Mouse (Mus musculus) c-Kit-positive CD71-positive TER-119-negative erythroid progenitor cells, embryonic 14.5 days (primary cell): ENCODE data around the gene Rbm20.

Source experiments
- DNase-seq: peaks from one replicate; pipeline ENCODE4 v3.0.0-alpha.2; 2013; ENCODE audit warnings: low read depth

Rbm20 gene

DNA sequence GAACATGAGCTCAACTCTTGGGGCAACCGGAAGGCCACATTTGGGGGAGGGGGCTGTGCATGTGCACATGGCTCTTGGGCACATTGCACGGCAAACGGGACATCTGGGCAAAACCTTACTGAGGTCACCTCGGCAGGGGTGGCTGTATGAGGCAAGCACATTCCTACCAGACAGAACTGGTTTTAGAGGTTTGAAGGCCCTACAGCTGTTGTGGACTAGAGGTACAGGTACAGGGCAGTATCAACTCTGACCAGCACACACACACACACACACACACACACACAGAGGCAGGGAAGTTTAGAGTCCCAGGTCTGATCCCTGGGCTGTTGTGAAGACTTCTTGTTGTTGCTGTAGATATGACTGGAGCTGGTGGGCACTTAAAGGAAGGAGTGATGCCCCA lies 138.6 kb downstream of the Rbm20 start:
- DNase-seq = no peak

DNA sequence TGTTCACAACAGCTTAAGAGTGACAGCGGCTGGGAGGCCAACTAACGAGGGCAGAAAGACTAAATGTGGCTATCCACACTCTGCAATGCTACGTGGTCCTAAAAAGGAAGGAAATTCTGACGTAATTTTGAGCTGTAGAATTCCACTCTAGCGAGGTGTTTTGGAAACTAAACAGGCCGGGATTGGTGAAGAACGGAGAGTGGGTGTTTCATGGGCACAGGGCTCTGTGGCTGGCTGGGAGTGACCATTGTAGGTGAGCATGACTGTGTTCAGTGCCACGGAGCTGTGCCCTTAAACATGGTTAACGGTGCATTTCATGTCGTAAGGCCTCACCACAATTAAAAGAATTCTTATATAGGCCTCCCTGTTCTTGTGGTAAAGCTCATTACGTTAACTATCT lies 139.1 kb downstream of the Rbm20 start:
- no peak for DNase-seq

DNA sequence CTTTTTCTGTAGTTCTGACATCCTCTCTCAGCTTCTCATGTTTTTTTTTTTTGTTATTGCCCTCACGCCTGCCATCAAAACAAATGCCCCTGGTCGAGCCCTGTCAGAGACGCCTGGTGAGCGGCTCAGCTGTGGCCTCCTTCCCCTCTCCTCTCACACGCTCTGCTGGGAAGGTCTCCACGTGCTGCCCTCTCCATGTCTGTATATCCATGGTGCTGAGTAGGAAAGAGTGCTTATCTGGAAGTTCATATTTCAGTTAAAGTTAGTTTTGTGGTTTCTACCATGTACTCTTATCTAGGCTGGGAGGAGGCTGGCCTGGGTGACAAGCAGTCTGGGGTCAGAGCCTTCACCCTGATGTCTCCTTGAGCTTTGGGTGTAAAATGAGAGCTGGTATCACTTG lies 142.2 kb downstream of the Rbm20 start:
- no peak for DNase-seq

DNA sequence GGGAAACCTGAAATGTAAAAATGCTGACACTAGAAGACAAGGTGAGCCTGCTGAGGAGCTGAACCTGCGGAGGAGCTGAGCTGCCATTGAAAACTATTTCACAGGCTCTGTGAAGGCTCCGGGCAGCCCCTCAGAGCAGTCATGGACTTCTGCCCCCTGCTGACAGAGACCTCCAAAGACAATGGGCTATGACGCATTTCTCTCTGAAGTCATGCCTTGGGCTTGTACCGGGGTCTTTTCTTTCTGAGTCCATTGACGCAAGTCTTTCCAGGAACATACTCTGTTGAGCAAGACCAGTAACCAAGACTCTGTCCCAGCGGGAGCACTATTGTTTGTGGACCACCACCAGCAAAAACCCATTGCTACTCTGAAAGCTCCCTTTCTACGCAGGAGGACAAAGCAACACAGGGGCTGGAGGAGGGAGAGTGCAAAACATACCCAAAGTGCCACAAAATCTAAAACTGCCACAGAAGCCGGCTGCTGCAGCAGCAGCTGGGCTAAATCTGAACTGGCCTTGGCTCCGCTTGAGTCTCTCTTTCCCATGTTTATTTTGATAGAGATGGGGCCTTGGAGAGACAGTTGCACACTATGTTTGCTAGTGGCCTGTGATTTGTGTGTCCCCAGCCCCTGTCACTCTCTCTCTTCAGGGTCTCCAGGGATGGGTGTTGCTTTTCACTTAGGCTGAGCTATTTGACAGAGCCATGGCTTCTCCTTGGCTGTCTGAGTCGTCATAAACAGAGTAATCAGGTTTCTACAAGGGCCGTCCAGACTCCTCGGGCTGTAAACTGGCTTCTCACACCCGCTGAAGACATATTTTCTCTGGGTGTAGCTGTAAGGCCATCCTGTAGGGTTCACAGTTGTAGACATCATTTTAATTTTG lies 144.4 kb downstream of the Rbm20 start:
- DNase-seq = no peak

DNA sequence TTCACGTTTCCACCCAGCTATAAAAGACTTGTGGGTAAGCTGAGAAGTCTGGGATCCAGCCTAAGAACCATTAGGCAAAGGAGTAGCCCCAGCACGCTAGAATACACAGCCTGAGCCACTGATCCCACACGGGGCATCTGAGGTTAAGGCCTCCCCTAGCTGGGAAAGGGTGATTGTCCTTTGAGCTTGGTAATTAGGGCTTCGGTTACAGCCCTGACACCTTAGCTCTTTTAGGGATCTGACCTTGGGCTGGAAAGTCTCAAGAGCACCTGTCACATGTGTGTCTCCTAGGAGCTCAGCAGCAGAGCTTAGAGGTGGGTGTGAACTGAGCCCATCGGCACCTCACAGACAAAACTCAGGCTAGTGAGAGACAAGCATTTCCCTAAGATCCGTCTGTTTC lies 146.7 kb downstream of the Rbm20 start:
- DNase-seq = no peak

DNA sequence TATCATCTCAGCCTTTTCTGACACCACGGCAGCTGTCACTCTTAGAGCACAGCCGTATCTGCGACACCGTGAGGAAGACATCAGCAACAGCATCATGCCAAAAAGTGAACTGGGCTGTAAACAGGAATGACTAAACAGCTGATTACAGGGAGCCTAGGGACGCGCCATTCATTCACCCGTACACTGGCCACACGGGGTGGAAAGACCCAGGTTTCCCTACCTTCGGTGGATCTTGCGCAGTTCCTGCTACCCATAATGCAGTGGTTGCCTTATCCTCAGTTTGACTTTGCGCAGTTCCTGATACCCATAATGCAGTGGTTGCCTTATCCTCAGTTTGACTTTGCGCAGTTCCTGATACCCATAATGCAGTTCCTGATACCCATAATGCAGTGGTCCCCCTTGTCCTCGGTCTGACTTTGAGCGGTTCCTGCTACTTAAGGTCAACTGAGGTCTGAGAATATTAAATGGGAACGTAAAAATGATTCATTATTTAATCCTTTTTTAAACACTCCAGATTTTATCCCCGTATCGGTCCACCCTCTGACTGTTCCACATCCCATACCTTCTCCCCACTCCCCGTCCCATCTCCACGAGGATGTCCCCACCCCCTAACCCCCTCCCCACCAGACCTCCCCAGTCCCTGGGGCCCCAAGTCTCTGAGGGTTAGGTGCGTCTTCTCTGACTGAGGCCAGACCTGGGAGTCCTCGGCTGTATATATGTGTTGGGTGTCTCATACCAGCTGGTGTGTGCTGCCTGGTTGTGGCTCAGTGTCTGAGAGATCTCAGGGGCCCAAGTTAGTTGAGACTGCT lies 148.0 kb downstream of the Rbm20 start:
- DNase-seq = no peak

DNA sequence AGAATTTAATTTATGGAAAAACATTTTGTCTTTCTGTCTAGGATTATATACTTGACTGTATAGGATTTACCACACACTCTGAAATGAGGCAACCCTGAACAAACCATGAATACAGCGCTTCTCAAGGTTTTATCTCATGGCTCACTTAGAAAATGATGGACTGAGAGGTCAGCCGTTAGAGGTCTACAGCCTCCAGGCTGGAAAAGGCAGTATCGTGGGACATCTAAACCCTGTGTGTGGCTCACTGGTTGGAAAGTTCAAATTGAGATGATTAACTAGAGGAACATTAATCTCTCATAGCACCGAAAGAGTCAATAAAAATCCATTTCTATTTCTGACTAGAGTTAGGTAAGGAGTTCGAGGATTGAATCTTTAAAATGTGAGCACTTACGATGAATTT lies 152.9 kb downstream of the Rbm20 start:
- DNase-seq = no peak

DNA sequence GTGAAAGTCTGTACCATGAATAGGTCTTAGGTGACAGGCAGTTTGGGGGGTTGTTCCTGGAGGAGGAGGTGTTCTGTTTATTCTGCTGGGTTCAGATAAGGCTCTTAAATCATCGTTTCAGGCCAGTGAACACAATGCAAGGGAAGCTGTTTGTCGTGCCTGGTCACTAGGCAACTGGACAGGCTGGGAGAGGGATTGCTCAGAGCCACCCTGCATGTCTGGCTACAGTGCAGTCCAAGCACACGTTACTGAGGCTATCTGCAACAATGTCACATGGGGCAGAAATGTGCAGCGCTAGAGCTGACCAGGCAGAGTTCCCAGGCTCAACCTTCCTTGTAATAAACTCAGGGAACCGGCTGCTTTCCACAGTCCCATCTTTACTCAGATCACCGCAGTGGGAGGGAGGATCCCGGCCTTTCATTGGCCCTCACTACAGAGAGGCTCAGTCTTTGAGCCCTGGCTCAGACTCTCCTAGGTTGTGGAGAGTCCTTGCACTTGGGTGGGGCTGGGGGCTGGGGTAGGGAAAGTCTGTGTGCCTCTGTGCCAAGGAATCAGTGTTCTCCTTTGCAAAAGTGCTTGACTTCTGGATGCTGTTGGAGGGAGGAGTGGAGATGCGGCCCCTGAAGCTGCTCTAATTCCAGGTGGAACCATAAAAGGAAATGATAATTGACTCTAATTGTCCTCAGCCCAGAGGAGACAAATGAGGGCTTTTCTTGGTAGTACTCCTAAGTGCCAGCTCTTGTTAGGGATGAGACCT lies 153.5 kb downstream of the Rbm20 start:
- no peak for DNase-seq

DNA sequence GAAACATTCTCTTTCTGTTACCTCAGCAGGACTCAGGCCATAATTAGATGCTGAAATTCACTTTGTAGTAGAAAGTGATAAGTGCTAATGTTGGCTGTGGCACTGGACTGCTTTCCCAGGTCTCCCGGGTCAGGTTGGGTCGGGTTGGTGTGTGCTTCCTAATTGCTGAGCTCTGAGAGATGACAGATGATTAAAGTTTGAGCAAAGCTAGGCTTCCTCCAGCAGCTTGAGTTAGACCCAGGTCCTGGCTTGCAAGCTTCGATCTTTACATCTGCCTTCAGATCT lies 154.0 kb downstream of the Rbm20 start:
- no peak for DNase-seq

DNA sequence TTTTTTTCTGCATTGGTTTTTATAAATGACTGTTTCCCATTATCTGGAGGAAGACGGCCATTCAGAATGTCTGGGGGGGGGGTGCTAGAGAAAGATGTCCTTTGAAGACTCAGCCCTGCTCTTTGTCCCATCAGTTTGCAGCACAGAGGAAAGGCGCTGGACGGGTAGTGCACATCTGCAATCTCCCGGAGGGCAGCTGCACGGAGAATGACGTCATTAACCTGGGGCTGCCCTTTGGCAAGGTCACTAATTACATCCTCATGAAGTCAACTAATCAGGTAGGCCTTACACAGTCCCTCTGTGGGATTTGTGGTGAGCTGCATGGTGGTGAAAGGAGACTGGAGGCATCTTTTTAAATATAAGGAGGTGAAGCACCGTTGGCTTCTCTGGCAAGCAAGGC lies 155.4 kb downstream of the Rbm20 start:
- DNase-seq = no peak

DNA sequence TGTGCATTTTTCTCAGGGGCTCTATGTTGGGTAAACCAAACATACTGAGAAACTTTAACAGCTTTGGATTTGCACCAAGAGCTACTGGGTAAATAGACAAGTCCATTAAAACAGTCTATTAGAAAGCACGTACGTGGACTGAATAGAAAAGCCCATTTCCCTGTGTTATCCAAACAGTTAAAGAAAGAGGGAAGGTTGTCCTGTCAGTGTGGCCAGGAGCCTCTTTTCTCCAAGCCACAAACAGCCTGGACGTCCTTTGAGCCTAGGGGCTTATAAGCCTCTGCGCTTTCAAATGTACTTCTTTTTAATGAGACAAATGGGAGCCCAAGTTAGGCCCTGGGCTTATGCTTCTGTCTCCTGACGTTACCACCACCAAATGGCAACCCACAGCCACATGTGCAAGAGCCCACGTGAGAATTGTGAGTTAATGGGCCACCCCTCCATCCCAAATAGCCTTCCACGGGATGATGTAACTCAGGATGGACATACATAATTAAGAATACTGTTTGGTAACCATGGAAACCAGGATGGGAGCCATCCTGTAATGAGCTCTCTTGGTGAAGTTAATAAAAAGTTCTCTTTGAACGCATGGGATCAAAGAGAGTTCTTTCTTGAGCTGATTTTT lies 156.8 kb downstream of the Rbm20 start:
- no peak for DNase-seq

DNA sequence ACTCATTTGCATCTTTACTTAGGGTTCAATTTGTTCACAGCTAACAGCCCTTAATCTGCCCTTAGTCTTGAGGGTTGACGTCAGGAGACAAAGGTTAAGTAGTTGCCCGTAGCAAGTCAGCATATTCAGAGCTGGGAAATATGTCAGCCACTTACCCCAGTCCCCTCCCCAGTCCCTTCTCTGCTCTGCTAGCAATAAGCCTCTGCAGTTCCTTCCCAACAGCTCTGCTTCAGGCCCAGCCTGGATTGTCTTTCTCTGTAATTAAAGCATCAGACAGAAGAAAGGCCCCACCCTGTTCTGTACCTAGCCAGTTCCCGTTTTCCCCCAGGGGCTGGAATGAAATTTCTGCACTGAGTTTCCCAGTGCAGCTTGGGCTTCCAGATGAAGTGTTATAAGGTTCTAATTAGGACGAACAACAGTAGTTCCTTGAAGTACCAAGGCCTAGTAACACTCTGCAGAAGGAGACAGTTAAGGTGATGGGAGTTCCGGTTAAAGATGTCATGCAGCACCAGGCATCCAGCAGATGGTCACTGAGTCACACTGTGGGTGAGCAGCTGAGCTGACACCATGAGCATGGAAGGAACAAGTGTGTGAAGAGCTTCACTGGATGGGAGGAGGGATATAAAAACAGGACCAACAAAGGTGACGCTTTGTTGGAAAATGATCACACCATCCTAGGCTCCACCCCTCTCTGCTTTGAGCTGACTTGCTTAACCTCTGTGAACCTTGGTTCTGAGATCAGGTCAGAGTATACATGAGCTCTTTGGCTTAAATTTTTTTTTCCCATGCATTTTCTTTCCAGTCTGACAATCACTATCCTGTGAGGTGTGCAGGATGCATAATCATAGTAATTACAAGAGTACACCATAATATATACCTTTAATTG lies 159.7 kb downstream of the Rbm20 start:
- DNase-seq = no peak

DNA sequence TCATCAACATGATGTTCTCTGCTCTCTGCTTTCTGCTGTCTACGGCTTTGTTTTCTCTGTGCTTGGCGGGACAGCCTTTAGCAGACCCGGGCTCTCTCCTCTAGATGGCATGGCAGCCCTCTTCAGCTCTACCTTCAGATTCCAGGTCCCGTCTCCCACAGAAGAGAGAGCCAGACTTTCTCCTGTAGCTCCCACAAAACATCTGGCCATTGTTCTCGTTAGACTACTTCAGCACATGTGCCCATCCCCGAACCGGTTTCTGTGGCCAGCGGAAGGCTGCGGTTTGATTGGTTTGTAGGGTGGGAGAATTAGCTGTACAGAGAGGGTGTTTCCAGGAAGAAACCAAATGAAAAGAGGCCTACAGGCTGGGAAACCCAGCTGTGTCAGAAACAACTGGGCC lies 161.7 kb downstream of the Rbm20 start:
- no peak for DNase-seq

DNA sequence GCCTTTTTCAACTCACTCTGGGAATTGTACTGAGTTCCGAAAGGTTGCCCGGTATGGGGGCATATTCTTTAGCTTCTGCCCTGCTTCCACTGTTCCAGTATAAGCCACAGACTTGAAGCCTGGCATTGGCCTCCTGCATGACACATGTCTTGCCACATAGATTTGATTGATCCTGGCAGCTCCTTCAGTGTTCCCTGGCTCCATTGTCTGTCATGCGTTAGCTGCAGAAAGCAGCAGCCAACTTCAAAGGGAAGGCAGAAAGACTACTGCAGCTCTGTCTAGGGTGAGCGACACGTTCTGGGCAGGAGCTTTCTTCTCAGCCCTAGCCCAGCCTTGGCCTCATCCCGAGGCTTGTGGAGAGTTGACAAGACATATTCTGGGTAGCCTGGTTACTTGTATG lies 162.7 kb downstream of the Rbm20 start:
- no peak for DNase-seq

DNA sequence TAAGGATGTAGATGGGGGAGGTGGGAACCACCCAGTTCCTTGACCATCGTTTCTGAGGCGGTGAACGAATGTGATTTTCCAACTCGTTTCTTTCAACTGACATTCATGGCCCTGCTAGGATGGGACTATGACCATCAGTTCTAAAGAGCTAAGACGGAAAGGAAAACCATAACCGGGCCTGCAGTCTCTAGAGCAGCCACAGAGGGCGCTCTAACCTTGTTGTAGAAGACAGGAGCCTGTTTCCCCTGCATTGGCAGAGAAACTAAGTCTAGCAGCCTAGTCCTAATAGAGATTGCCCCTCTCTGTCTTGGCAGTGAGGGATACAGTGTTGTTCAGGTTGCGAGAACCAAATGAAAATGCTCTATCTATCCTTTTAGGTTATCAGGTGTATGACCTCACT lies 164.8 kb downstream of the Rbm20 start:
- no peak for DNase-seq

DNA sequence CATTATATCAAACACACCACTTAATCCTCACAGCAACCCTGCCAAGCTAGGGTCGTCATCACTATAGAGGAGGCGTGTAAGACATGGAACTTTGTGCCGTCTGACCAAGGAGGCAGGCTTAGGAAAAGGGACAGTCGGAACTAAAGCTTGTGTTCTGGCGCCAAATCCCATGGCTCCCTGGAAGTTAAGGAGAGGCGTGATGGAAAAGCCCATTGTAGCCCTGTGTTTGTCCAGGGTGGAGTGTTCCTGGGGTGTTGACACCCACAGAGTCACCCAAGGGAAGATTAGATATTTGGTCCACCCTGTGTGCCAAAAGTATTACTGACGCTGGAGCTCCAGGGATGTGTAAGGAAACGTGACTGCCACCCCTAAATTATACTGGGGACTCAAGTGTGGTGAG lies 166.9 kb downstream of the Rbm20 start:
- no peak for DNase-seq

DNA sequence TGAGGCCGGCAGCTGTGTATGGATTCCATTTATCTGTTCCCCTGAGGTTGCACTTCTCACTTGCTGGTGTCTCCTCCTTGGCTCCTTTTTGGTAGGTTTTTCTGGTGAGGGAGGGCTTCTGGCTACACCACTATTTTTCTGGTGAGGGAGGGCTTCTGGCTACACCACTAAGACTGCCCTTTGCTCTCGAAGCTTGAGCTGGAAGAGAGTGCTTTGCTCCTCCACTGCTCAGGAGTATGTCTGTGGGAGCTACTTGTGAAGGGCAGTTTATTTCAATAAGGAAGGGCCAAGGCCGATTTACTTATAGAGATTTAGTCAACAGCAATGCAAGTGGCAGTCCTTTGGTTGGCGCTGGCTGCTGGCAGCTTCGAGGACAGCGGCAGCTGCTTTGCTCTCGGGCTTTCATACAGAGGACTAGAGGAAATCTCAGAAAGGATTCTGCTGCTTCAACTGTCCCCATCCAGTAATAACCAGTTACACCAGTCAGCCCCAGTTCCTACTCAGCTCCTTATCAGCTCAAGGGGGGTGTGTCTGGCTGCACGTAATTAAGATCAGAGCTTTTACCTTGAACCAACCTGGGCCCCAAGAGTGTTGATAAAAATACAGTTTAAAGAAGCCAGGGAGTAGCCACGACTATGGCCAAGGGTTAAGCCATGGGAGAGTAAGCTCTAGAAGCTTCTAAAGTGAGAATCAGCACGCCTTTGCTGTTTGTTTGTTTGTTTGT lies 171.3 kb downstream of the Rbm20 start:
- DNase-seq = peak; percentile 44

DNA sequence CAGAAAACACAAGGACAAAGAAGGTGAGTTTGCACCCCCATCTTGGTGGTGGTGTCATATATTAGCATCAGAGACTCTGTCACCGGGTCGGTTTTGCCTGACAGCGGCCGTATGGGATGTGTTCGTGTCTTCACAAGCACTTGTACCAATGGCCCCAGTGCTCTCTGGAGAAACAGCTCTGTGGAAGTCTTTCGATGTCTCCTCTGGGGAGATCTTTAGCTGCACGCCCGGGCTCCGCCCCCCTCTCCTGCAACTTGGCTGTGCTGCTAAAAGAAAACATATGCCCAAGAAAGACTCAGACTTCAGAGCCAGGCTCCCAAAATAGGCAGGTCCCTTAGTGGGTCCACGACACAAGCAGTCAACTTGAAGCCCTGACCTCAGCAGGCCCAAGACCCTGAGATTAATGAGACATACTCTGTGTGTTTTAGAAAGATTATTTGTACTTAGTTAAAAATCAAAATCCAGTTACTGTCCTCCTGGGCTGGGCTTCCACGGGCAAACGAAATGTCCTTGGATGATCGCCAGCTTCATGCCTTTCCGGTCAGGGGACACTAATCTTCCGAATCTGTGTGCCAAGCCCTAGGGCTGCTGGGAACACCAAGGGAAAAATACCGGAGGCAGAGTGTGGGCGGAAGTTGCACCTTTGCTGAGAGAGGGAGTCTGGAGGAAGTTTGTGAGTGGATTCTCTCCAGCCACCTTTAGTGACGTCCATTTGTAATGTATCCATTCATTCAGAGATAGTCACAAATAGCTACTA lies 173.2 kb downstream of the Rbm20 start:
- no peak for DNase-seq

DNA sequence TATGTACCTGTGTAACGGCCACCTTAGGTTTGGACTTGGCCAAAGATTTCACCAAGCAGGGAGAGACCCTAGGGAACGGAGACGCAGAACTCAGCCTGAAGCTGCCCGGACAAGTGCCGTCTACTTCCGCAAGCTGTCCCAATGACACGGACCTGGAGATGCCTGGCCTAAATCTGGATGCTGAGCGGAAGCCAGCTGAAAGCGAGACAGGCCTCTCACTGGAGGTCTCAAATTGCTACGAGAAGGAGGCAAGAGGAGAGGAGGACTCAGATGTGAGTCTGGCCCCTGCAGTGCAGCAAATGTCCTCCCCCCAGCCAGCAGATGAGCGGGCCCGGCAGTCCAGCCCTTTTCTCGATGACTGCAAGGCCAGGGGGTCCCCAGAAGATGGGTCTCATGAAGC lies 174.2 kb downstream of the Rbm20 start:
- no peak for DNase-seq
